Mouse (Mus musculus) lung, embryonic 14.5 days (tissue): Measurements from ENCODE around the gene Faap100. TPM values are rescaled to one million over a fixed set of nuclear protein-coding genes. Genes with fewer than 3 reads are reported as not detected.

Experiments
- ATAC-seq: fragments of 200-750 bp; cut with Nextera tagmentation; 2 replicates; pipeline ENCODE4 v1.8.0; 2017; ENCODE audit warnings: mild to moderate bottlenecking, moderate TSS enrichment, moderate library complexity; ENCODE audit not compliant: insufficient read depth
- DNase-seq: peaks from one replicate; pipeline ENCODE4 v3.0.0-alpha.2; 2015
- H3K27ac ChIP-seq: fragments of 300-500 bp; sonication (generic); 2 replicates; pipeline ENCODE4 v1.5.1; 2014; ENCODE audit warnings: low read depth, mild to moderate bottlenecking, moderate library complexity
- H3K27me3 ChIP-seq: fragments of 300-500 bp; sonication (generic); 2 replicates; pipeline ENCODE4 v1.6.1; 2014; ENCODE audit warnings: low read length, control low read depth; ENCODE audit not compliant: insufficient read depth
- H3K36me3 ChIP-seq: fragments of 300-500 bp; sonication (generic); 2 replicates; pipeline ENCODE4 v1.6.1; 2014; ENCODE audit warnings: control low read depth; ENCODE audit not compliant: insufficient read depth
- H3K4me1 ChIP-seq: fragments of 300-500 bp; sonication (generic); 2 replicates; pipeline ENCODE4 v1.6.1; 2014; ENCODE audit warnings: antibody characterized with exemption, control low read depth; ENCODE audit not compliant: insufficient read depth
- H3K4me2 ChIP-seq: fragments of 300-500 bp; sonication (generic); 2 replicates; pipeline ENCODE4 v1.6.1; 2014; ENCODE audit warnings: mild to moderate bottlenecking
- H3K4me3 ChIP-seq: fragments of 300-500 bp; sonication (generic); 2 replicates; pipeline ENCODE4 v1.5.1; 2014; ENCODE audit warnings: low read depth, low read length
- H3K9ac ChIP-seq: fragments of 300-500 bp; sonication (generic); 2 replicates; pipeline ENCODE4 v1.6.1; 2014
- H3K9me3 ChIP-seq: fragments of 300-500 bp; sonication (generic); 2 replicates; pipeline ENCODE4 v1.6.1; 2016; ENCODE audit warnings: low read depth, low read length, control low read depth
- CTCF ChIP-seq: IDR thresholded peaks from 2 replicates; pipeline ENCODE4 v1.5.1; 2016; ENCODE audit warnings: antibody characterized with exemption, low read depth
- WGBS: fragments of 180-500 bp; shearing (Covaris S2); extraction: QIAGEN DNeasy Blood & Tissue Kit; methylation state at CpG from one replicate; pipeline ENCODE4 v1.1.7; 2014; 5-methylcytosine and 5-hydroxymethylcytosine counted together
- polyA plus RNA-seq: library from polyadenylated mRNA; unstranded; fragments of >200 nt; fragmentation: Nextera tagmentation; extraction: Ambion mirVana; gene quantifications from 2 replicates; pipeline ENCODE4 v1.2.1, GENCODE M21; 2014

Faap100 gene
- polyA plus RNA-seq, 1 experiment from 2014 or later, result 44.5 TPM

GRCm38 (mm10) chr11:120360755-120361154 lies 17.8 kb downstream of the Faap100 start:
- no peak for ATAC-seq
- no peak for DNase-seq
- Histone ChIP-seq H3K9me3 (no peaks in the 10 kb centered on the region), H3K9ac (no peak overlapping the region), H3K27me3 (no peaks in the 10 kb centered on the region), H3K36me3 (no peaks in the 10 kb centered on the region), H3K4me2 (no peak overlapping the region), H3K4me1 (peaks cover 21% of the 10 kb centered on the region), H3K4me3 (no peak overlapping the region), H3K27ac (no peak overlapping the region)
- TF ChIP-seq CTCF, result no peak
- 79% methylated on average over 5 of the region's 5 CpGs for WGBS

- peak; percentile 57 for DNase-seq
- H3K4me2 ChIP-seq, result no peak overlapping the region
- H3K27ac ChIP-seq, result no peak overlapping the region
- TF ChIP-seq CTCF, result no peak
- peaks cover 23% of the 10 kb centered on the region for H3K4me1 ChIP-seq
- WGBS, result 33% methylated on average over 8 of the region's 8 CpGs
- no peak for ATAC-seq
- no peak overlapping the region for H3K4me3 ChIP-seq
- no peak overlapping the region for H3K9ac ChIP-seq
- no peaks in the 10 kb centered on the region for H3K36me3 ChIP-seq
- H3K9me3 ChIP-seq, result no peaks in the 10 kb centered on the region
- no peaks in the 10 kb centered on the region for H3K27me3 ChIP-seq
Observed at GRCm38 (mm10) chr11:120360062-120360461, 18.5 kb downstream of the Faap100 start.

- no peak overlapping the region for H3K4me3 ChIP-seq
- H3K4me1 ChIP-seq, result peaks cover 26% of the 10 kb centered on the region
- no peaks in the 10 kb centered on the region for H3K36me3 ChIP-seq
- H3K9me3 ChIP-seq, result no peaks in the 10 kb centered on the region
- DNase-seq, result no peak
- H3K4me2 ChIP-seq, result no peak overlapping the region
- no peak for ATAC-seq
- WGBS, result 81% methylated on average over 6 of the region's 6 CpGs
- no peak overlapping the region for H3K9ac ChIP-seq
- H3K27ac ChIP-seq, result no peak overlapping the region
- TF ChIP-seq CTCF, result no peak
- no peaks in the 10 kb centered on the region for H3K27me3 ChIP-seq
Observed at GRCm38 (mm10) chr11:120359391-120359790, 19.2 kb downstream of the Faap100 start.

- 4% methylated on average over 10 of the region's 10 CpGs for WGBS
- peaks cover 29% of the 10 kb centered on the region for H3K4me1 ChIP-seq
Observed at GRCm38 (mm10) chr11:120357791-120358401, 20.7 kb downstream of the Faap100 start.

DNA sequence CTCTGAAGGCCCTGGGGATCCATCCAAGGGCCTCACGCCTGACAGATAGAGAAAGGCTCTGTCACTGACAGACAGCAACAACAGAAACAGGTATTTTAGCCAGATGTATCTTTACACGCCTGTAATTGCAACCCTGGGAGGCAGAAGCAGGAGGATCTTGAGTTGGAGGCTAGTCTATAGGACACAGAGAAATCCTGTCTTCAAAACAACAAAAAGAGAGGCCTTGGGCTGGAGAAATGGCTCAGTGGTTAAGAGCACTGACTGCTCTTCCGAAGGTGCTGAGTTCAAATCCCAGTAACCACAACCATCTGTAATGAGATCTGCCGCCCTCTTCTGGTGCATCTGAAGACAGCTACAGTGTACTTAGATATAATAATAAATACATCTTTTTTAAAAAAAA lies 21.7 kb downstream of the Faap100 start:
- no peak for ATAC-seq
- Histone ChIP-seq H3K27ac (peak overlapping the region; percentile 83), H3K9me3 (no peaks in the 10 kb centered on the region), H3K4me3 (no peak overlapping the region), H3K36me3 (no peaks in the 10 kb centered on the region), H3K9ac (no peak overlapping the region), H3K27me3 (no peaks in the 10 kb centered on the region), H3K4me1 (peaks cover 32% of the 10 kb centered on the region), H3K4me2 (no peak overlapping the region)
- peak; percentile 12; the same call in 1 of the 2 replicates for TF ChIP-seq CTCF
- WGBS, result 92% methylated on average over 4 of the region's 4 CpGs
- no peak for DNase-seq

More at GRCm38 (mm10) chr11:120357791-120358401, 20.7 kb downstream of the Faap100 start:
- peak; percentile 84 for ATAC-seq
- TF ChIP-seq CTCF, result no peak
- Histone ChIP-seq H3K9me3 (no peaks in the 10 kb centered on the region), H3K4me2 (peak overlapping the region; percentile 39), H3K27ac (peak overlapping the region; percentile 83), H3K36me3 (no peaks in the 10 kb centered on the region), H3K4me3 (no peak overlapping the region), H3K9ac (no peak overlapping the region), H3K27me3 (no peaks in the 10 kb centered on the region)
- DNase-seq, result peak; percentile 97

DNA sequence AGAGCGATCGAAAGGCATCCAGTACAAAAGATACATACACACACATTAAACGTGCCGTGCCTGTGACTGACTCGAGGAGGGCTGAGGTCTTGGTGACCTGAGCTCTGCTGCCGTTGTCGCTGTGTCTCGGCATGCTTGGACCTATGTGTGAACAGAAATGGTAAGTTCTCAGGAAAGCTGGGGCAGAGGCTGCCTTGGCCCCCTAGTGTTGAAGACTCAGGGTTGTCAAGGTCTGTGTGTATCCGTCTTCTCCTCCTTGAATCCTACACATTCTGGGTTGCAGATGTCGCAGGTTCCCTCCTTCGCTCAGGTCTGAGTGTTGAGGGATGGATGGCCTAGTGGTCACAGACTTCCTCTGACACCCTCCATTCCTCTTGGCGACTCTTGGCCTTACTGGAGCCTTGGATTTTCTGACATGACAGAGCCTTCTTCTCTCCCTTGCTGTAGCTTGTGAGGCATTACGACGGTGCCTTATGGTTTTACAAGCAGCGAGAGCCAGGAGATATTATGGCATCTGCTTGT lies 22.2 kb downstream of the Faap100 start:
- WGBS, result 66% methylated on average over 15 of the region's 15 CpGs
- H3K4me3 ChIP-seq, result no peak overlapping the region

GRCm38 (mm10) chr11:120355277-120356039 lies 23.1 kb downstream of the Faap100 start:
- ATAC-seq, result no peak
- Histone ChIP-seq H3K27me3 (no peaks in the 10 kb centered on the region), H3K36me3 (0 out of 2 replicates have a peak, but pooled peaks cover 5% of the 10 kb centered on the region), H3K9ac (no peak overlapping the region; the same call in 1 of the 2 replicates), H3K4me2 (no peak overlapping the region), H3K4me1 (peaks cover 40% of the 10 kb centered on the region), H3K27ac (peak overlapping the region; percentile 37; the same call in 1 of the 2 replicates), H3K4me3 (no peak overlapping the region), H3K9me3 (no peaks in the 10 kb centered on the region)
- peak; percentile 42 for DNase-seq
- TF ChIP-seq CTCF, result no peak
- 29% methylated on average over 5 of the region's 5 CpGs for WGBS

More for the DNA sequence above, 22.2 kb downstream of the Faap100 start:
- TF ChIP-seq CTCF, result peak; percentile 58
- no peaks in the 10 kb centered on the region for H3K9me3 ChIP-seq
- H3K27me3 ChIP-seq, result no peaks in the 10 kb centered on the region
- no peak for ATAC-seq
- peaks cover 33% of the 10 kb centered on the region for H3K4me1 ChIP-seq
- no peak overlapping the region for H3K9ac ChIP-seq
- no peak overlapping the region for H3K4me2 ChIP-seq
- 0 out of 2 replicates have a peak, but pooled peaks cover 4% of the 10 kb centered on the region for H3K36me3 ChIP-seq
- no peak overlapping the region for H3K27ac ChIP-seq
- no peak for DNase-seq
